Mouse (Mus musculus): Measurements from ENCODE around the gene Phf6. TPM values are rescaled to one million over a fixed set of nuclear protein-coding genes. Genes with fewer than 3 reads are reported as not detected.
"Not testable (repeated sequence)": the region's sequence is repeated elsewhere in the genome, so short reads cannot be mapped to it uniquely, and the experiment has no call there.

Phf6 gene
- polyA plus RNA-seq, 1 experiment from 2014 or later = 105 TPM

DNA sequence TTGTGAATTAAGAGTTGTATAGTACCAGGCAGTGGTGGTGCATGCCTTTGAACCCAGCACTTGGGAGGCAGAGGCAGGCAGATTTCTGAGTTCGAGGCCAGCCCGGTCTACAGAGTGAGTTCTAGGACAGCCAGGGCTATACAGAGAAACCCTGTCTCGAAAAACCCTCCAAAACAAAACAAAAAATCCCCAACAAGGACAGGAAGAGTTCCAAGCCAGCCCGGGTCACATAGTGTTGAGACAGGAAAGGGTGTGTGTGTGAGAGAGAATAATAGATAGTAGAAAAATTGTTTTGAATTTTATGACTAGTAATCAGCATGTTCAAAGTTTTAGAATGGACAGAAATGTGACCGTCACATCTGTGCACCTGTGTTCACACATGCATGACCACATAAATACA is 82.7 kb downstream of the Phf6 start:
- H3K27ac ChIP-seq (replicated peaks; ENCODE audit: low read depth, low read length); H3K4me2 ChIP-seq (ENCODE audit: low read length): not testable (repeated sequence)
- WGBS = 89% methylated on average over 5 of the region's 5 CpGs

GRCm38 (mm10) chrX:53004887-53005286 is 92.8 kb downstream of the Phf6 start:
- H3K4me2 ChIP-seq (ENCODE audit: low read length); H3K9me3 ChIP-seq (ENCODE audit: control insufficient read depth, low read length); H3K27ac ChIP-seq (replicated peaks; ENCODE audit: low read depth, low read length); H3K4me3 ChIP-seq (replicated peaks; ENCODE audit: low read depth, low read length); ATAC-seq (ENCODE audit: low FRiP score, low TSS enrichment); DNase-seq; H3K27me3 ChIP-seq (ENCODE audit: control insufficient read depth, insufficient read depth, low read length); H3K4me1 ChIP-seq (ENCODE audit: control insufficient read depth, insufficient read depth, low read length); H3K9ac ChIP-seq (replicated peaks; ENCODE audit: low read length); H3K36me3 ChIP-seq (ENCODE audit: control insufficient read depth, insufficient read depth, low read length): not testable (repeated sequence)
- WGBS = 65% methylated on average over 4 of the region's 4 CpGs

More for the DNA sequence above, 82.7 kb downstream of the Phf6 start:
- H3K9ac ChIP-seq (replicated peaks; ENCODE audit: low read length); H3K9me3 ChIP-seq (ENCODE audit: control insufficient read depth, low read length); H3K4me1 ChIP-seq (ENCODE audit: control insufficient read depth, insufficient read depth, low read length); ATAC-seq (ENCODE audit: low FRiP score, low TSS enrichment); DNase-seq; H3K4me3 ChIP-seq (replicated peaks; ENCODE audit: low read depth, low read length); H3K27me3 ChIP-seq (ENCODE audit: control insufficient read depth, insufficient read depth, low read length); H3K36me3 ChIP-seq (ENCODE audit: control insufficient read depth, insufficient read depth, low read length): not testable (repeated sequence)

- H3K27ac ChIP-seq (replicated peaks; ENCODE audit: low read depth, low read length) = no peak overlapping the region
- no peak overlapping the region for H3K9ac ChIP-seq (replicated peaks; ENCODE audit: low read length)
- H3K9me3 ChIP-seq (ENCODE audit: control insufficient read depth, low read length) = no peaks in the 10 kb centered on the region
- no peak for ATAC-seq (ENCODE audit: low FRiP score, low TSS enrichment)
- H3K4me3 ChIP-seq (replicated peaks; ENCODE audit: low read depth, low read length) = no peak overlapping the region
- H3K4me1 ChIP-seq (ENCODE audit: control insufficient read depth, insufficient read depth, low read length) = no peaks in the 10 kb centered on the region
- DNase-seq = peak; percentile 85
- 57% methylated on average over 3 of the region's 3 CpGs for whole genome bisulfite sequencing
- H3K4me2 ChIP-seq (ENCODE audit: low read length) = no peak overlapping the region
- no peaks in the 10 kb centered on the region for H3K27me3 ChIP-seq (ENCODE audit: control insufficient read depth, insufficient read depth, low read length)
- H3K36me3 ChIP-seq (ENCODE audit: control insufficient read depth, insufficient read depth, low read length) = no peaks in the 10 kb centered on the region
These were observed 94.0 kb downstream of the Phf6 start for GRCm38 (mm10) chrX:53006062-53006461.

Other genes with a start within 250 kb of the Phf6 start
- gene Ccdc160, start 121.1 kb upstream of the Phf6 start, polyA plus RNA-seq (2014; fragmentation: Nextera tagmentation; extraction: Ambion mirVana) = 6.7 and 8.0 TPM in 2 replicates
- 83.1 and 85.1 TPM in 2 replicates for gene Hprt, start 75.9 kb downstream of the Phf6 start, polyA plus RNA-seq (2014; fragmentation: Nextera tagmentation; extraction: Ambion mirVana)

Measured in midbrain, embryonic 14.5 days (tissue).